Mouse (Mus musculus) left cerebral cortex, adult 2 months (tissue): ENCODE results near the gene Itsn2. TPM values are rescaled to one million over a fixed set of nuclear protein-coding genes. Genes with fewer than 3 reads are reported as not detected.
A peak's percentile ranks its signal among the peaks of the same experiment; 100 is the strongest.
"Not testable (repeated sequence)": the region's sequence is repeated elsewhere in the genome, so short reads cannot be mapped to it uniquely, and the experiment has no call there.

Source experiments
- DNase-seq, 2 experiments: peaks; one replicate each; pipeline ENCODE4 v3.0.0; 2021 to 2022; ENCODE audit warnings: low spot score in 2 of 2, mixed read lengths in 1 of 2; ENCODE audit errors: extremely low spot score in 1 of 2
- H3K27ac ChIP-seq: fragments of 200-600 bp; 2 replicates; pipeline ENCODE4 v1.8.1; 2022
- H3K4me3 ChIP-seq: fragments of 200-600 bp; 2 replicates; pipeline ENCODE4 v1.8.1; 2022
- CTCF ChIP-seq: fragments of 200-600 bp; IDR thresholded peaks from 2 replicates; pipeline ENCODE4 v1.8.1; 2022; ENCODE audit warnings: antibody characterized with exemption, mild to moderate bottlenecking, moderate library complexity
- intact Hi-C: fragments of 180-260 bp; cut with DNase I; formaldehyde crosslinking; loops from one replicate; pipeline ENCODE4 v1.15.1; 2025
- long read RNA-seq, 2 experiments: library from polyadenylated mRNA; stranded (forward); transcript quantifications; one replicate each; pipeline ENCODE4 v2.0.0; 2021; ENCODE audit warnings: borderline mapping rate in 2 of 2
- total RNA-seq, 2 experiments: library from RNA; stranded (reverse); gene quantifications; 2 replicates each; pipeline ENCODE4 v1.2.3; 2021

Gene Itsn2
- 10 to 100 TPM; 69.6 to 73.0 TPM for total RNA-seq
- long read RNA-seq, experiment 1, full-length matches to known transcripts, result 7 of 34 reads
- long read RNA-seq, experiment 1, partial matches to known transcripts, result 7 of 34 reads
- long read RNA-seq, experiment 1, other reads (novel, unspliced or antisense), result 20 of 34 reads
- long read RNA-seq, experiment 2, full-length matches to known transcripts, result 7 of 25 reads
- long read RNA-seq, experiment 2, partial matches to known transcripts, result 5 of 25 reads
- long read RNA-seq, experiment 2, other reads (novel, unspliced or antisense), result 13 of 25 reads

- Histone ChIP-seq H3K4me3 (peak within 1 kb of the TSS; percentile 59), H3K27ac (peak within 1 kb of the TSS; percentile 95)
- intact Hi-C loops, result loop anchor here (5.0 kb wide), 1 partner anchor 175 kb away; the partner anchor contains the start of genes Fam228b and Pfn4
- peak; percentile 73 to 75 for DNase-seq
- TF ChIP-seq CTCF, result no peak
Observed at GRCm38 (mm10) chr12:4592541-4593165, at the start of gene Itsn2, which contains the start of gene Gm3625. TSS of gene Itsn2 (plus strand) at chr12:4592638. TSS of gene Gm3625 (minus strand) at chr12:4592927.

DNA sequence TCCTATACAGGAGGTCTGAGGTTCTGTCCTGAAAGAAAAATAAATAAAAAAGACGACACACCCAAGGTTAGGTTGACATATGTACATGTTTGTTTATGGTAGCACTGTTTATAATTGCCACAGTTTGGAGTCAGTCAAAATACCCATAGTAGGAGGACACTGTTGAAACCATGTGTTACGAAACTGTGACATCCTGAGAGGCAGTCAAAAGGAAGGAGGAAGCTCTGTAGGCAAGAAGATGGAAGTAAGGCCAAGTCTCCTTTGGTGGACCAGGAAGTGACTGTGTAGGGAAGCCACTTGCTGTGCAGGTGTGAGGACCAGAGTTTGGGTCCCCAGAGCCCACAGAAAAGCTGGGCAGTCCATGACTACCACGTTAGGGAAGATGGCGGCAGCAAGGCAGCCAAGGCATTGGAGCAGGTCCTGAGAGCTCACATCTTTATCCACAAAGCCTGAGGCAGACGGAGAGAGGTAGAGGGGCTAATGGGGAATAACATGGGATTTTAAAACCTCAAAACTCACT lies 48.0 kb upstream of the Itsn2 start:
- intact Hi-C loops, result no loop called here

DNA sequence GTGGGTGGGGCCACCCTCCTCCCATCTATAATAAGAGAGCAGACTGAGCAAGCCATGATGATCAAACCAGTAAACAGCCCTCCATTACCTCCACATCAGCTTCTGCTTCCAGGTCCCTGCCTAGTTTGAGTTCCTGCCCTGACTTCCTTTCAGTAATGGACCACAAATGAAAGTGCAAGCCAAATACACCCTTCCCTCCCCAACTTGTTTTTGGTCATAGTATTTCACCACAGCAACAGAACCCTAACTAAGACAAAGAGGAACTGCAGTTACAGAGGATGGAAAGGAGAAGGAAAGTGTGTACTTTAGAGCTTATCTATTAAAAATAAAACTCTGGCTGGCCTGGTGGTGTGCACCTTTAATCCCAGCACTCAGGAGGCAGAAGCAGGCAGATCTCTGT lies 47.0 kb upstream of the Itsn2 start:
- H3K4me3 ChIP-seq, result no peak overlapping the region
- TF ChIP-seq CTCF, result no peak
- DNase-seq, result no peak
- intact Hi-C loops, result loop anchor here (5.0 kb wide), 2 partner anchors 278 to 438 kb away; no protein-coding TSS in a partner anchor
- H3K27ac ChIP-seq, result no peak overlapping the region

More for the DNA sequence above, 48.0 kb upstream of the Itsn2 start:
- DNase-seq, result no peak
- no peak overlapping the region for H3K27ac ChIP-seq
- no peak for TF ChIP-seq CTCF
- H3K4me3 ChIP-seq, result no peak overlapping the region

- no peak for TF ChIP-seq CTCF
- DNase-seq, result no peak
- intact Hi-C loops, result loop anchor here (5.0 kb wide), 2 partner anchors 279 to 439 kb away; no protein-coding TSS in a partner anchor
- H3K4me3 ChIP-seq, result no peak overlapping the region
- H3K27ac ChIP-seq, result no peak overlapping the region
Observed at GRCm38 (mm10) chr12:4546491-4546890, 45.9 kb upstream of the Itsn2 start.

DNA sequence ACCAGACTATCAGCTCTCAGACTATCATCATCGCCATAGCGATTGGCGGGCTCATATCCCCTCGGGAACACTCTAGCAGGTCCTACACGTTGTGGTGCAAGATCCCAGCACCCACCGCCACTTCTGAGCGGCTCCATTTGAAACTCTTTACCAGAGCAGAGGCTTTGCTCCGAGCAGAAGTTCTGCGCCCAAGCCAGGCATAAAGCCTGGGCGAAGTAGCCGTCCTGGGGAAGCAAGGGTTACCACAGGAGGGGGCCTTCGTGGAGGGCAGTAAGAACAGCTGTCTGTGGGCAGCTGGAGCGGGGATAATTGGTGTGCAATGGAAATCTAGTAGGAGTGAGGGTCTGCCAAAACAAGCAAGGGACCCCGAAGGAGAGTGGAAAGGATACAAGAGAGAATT lies 44.9 kb upstream of the Itsn2 start:
- TF ChIP-seq CTCF, result no peak
- H3K27ac ChIP-seq, result no peak overlapping the region
- no peak for DNase-seq
- intact Hi-C loops, result loop anchor here (5.0 kb wide), 2 partner anchors 280 to 440 kb away; no protein-coding TSS in a partner anchor
- H3K4me3 ChIP-seq, result no peak overlapping the region

- DNase-seq, result peak; percentile 77 to 81
- TF ChIP-seq CTCF, result peak; percentile 90
- Histone ChIP-seq H3K27ac (peak overlapping the region; percentile 12; the same call in 1 of the 2 replicates), H3K4me3 (peak overlapping the region; percentile 44)
- intact Hi-C loops, result loop anchor here (2.0 to 5.0 kb wide), 3 partner anchors 72 to 441 kb away; partner anchors contain the start of gene Ncoa1
Observed at GRCm38 (mm10) chr12:4548053-4549013, 44.1 kb upstream of the Itsn2 start.

DNA sequence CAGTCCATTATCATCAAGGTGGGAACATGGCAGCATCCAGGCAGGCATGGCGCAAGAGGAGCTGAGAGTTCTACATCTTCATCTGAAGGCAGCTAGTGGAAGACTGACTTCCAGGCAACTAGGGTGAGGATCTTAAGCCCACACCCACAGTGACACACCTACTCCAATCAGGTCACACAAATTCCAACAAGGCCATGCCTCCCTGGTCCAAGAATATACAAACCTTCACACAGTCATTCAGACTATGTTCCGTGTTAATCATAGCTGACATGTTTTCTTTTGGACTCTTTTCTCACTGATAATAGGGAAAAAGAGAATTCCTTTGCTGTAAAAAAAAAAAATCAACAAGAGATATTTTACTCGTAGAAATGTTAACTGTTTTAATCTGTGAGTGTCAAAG lies 38.7 kb upstream of the Itsn2 start:
- H3K27ac ChIP-seq, DNase-seq, intact Hi-C loops, H3K4me3 ChIP-seq: not testable (repeated sequence)

- intact Hi-C loops, result no loop called here
Observed at GRCm38 (mm10) chr12:4555451-4555850, 37.0 kb upstream of the Itsn2 start.

DNA sequence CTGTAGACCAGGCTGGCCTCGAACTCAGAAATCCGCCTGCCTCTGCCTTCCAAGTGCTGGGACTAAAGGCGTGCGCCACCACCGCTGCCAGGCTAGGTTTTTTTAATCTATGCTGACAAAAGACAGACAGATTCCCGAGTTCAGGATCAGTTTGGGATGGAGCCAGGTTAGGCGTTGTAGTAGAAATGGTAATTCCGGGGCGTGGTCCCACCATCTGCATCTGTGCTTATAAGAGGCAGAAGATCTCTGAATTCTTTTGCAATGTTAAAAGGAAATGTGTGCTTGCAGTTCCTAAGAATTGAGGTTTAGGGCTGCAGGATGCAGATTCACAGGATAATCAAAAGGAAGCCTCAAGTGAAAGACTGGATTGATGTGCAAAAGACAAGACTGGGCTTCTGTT lies 35.5 kb upstream of the Itsn2 start:
- Histone ChIP-seq H3K4me3 (no peak overlapping the region), H3K27ac (no peak overlapping the region)
- DNase-seq, result no peak
- intact Hi-C loops, result no loop called here
- TF ChIP-seq CTCF, result no peak

More at GRCm38 (mm10) chr12:4555451-4555850, 37.0 kb upstream of the Itsn2 start:
- no peak for TF ChIP-seq CTCF
- Histone ChIP-seq H3K27ac (no peak overlapping the region), H3K4me3 (no peak overlapping the region)
- no peak for DNase-seq

DNA sequence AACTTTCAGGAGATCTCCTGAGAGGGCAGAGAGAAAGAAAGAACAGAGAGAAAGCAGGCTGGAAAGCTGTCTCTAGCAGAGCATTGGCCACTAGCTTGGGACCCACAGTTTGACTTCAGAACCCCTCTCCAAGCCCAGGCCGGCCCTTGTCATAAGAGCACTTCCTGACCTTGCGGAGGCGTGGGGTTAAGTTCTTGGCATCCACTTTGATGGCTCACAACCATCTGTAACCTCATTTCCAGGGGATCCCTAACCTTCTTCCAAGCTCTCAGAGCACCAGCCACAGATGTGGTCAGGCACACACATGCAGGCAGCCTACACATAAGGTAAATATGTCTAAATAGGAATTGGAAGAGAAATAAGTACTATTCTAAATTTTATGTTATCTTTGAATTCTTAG lies 35.0 kb upstream of the Itsn2 start:
- DNase-seq, result no peak
- intact Hi-C loops, result no loop called here
- no peak overlapping the region for H3K27ac ChIP-seq
- H3K4me3 ChIP-seq, result no peak overlapping the region
- TF ChIP-seq CTCF, result no peak

- TF ChIP-seq CTCF, result no peak
- intact Hi-C loops, result no loop called here
Observed at GRCm38 (mm10) chr12:4558013-4558412, 34.4 kb upstream of the Itsn2 start.

More at GRCm38 (mm10) chr12:4558013-4558412, 34.4 kb upstream of the Itsn2 start:
- Histone ChIP-seq H3K4me3 (no peak overlapping the region), H3K27ac (no peak overlapping the region)
- DNase-seq, result no peak
